Mouse (Mus musculus): ENCODE results near the gene Fam173b. TPM values are rescaled to one million over a fixed set of nuclear protein-coding genes. Genes with fewer than 3 reads are reported as not detected.
"Not testable (repeated sequence)": the region's sequence is repeated elsewhere in the genome, so short reads cannot be mapped to it uniquely, and the experiment has no call there.

Gene Fam173b
- total RNA-seq (2021) (10 to 100 TPM; 19.1 to 24.9 TPM), polyA plus RNA-seq (2012; rRNA removed) (4.2 and 6.2 TPM in 2 replicates)
- long read RNA-seq, full-length matches to known transcripts = 21 of 27 reads
- long read RNA-seq, partial matches to known transcripts = 3 of 27 reads
- long read RNA-seq, other reads (novel, unspliced or antisense) = 3 of 27 reads

DNA sequence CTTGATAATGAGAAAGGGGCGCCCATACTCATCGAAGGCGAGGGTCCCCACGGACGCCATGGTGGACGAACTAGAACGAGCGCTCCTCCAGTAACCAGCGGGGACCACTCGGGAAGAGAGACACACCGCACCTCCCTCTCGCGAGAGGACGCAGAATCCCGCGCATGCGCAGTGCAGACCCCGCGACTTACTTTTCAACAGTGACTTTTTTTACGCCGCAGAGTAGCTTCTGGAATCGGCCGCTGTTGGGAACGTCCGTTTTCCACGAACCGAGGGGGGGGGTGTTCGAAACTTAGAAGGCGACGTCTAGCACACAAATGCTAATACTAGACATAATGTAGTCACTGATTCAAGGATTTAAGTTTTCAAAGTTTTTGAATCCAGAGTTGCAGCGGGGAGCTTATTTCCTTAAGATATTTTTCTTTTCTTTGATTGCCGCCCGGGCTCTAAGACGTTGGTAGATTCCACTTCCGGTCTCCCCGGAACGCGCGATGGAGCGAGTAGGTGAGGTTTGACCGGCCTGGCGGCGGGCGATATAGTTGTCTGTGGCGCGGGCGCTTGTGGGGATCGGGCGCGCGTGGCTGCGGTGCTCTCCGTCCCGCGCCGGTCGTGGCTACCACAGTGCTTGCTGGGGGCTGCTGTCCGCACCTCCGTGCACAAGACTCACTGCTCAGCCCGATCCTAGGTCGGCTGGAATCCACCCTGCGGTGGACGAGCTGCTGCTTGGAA is at the start of gene Fam173b, which contains the start of gene Cct5:
Gene Fam173b (plus strand): TSS at position 207 of the 729 bp plus-strand sequence.
Gene Cct5 (minus strand): TSS at position 159 of the 729 bp plus-strand sequence.
- peak; percentile 98 for DNase-seq

DNA sequence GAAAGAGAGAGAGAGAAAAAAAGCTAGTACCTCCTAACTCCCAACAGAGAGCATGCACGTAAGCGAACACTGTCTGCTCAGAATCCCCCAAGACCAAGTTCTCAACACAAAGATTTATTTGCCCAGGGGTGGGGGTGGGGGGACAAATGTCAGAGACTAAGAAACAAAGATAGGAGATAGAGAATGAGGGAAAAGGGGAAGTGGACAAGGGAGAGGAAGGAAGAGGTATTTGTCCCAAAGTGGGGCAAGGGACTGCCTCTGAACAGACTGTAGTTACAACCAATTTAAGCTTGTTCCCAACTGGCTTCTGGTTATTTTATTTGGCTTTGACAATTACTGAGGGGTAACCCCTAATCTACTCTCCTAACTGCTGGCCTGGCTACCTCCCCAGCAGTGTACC is 46.8 kb upstream of the Fam173b start:
- no peak for DNase-seq

DNA sequence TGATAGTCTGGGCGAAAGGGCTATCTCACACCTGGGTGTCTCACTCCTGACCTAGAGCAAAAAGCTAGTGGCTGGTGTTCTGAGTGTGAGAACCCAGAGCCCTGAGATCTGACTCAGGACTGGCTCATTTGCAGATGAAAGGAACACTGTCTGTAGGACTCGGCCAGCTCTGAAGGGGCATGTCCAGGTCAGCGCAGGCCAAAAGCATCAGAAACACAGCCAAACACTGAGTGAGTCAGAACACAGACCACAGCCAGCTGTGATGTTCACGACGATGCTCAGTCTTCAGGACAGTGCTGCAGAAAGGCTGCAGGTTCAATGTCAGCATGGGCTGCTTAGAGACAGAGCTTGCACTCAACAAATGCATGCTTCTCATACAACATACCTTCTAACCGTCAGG is 40.3 kb upstream of the Fam173b start:
- peak; percentile 75 for DNase-seq

DNA sequence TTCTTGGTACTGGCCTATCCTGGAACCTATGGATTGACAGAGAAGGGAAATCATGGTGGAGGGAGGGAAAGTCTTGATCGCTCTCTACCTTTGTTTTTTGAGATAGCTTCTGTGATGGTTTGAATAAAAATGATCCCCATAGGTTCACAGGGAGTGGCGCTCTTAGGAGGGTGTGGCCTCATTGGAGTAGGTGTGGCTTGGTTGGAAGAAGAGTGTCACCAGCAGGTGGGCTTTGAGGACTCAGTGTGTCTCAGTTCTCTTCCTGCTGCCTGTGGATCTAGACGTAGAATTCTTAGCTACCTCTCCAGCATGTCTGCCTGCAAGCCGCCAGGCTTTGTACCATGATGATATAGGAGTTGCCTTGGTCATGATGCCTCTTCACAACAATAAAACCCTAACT is 39.7 kb upstream of the Fam173b start:
- DNase-seq = no peak

DNA sequence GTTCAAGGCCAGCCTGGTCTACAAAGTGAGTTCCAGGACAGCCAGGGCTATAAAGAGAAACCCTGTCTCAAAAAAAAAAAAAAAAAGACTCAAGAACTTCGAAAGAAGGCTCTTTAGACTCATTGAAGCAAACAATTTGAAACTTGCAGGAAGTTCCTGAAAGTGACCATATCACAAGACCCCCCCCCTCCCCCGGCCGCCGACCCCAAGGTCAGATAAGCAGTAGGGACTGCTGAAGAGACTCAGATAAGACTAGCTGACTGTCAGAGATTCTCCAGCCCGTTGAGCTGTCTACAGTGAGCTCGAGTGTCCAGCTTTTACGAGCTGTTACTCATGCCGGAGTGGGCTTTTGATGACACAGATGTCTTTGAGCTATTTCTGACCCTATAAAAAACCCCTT is 38.8 kb upstream of the Fam173b start:
- no peak for DNase-seq

DNA sequence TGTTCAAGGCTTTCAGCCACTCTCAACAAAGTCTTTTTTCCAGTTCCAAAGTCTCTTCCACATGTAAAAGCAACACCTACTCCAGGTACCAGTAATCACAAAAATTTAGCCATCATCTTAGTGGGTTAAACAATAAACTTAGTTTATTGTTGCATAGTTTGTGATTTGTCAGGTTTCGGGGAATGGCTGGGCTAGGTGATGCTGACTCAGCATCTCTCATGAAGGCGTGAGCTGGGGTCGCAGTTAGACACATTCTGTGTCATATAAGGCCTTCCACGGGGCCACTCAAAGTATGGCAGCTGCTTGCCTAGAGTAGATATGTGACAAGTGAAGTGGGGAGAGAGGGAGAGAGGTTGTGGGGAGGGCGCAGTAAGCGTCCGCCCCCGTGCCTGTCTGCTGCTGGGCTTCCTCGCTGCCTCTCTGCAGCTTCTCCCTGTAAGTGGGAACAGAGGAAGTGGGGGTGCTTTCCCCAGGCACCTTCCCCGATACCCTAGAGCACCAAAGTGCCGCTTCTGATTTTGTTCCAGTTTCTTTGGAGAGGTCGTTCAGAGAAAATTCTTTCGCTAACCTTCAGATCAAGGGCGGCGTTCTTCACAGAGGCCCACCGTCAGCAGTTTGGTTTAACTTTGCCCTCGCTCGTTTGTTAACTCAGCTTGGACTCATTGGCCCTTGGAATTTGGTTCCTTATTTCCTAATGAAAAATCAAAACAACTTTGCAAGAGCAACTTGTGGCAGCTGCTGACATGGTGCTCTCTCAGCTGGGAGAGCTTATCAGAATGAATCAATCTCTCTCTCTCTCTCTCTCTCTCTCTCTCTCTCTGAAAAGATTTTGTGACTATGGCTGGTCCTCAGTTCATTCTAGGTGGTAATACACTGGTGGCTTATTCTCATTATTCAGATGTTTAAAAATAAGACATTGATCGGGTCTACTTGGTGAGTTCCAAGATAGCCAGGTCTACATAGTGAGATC is 37.8 kb upstream of the Fam173b start:
- DNase-seq = peak; percentile 81

DNA sequence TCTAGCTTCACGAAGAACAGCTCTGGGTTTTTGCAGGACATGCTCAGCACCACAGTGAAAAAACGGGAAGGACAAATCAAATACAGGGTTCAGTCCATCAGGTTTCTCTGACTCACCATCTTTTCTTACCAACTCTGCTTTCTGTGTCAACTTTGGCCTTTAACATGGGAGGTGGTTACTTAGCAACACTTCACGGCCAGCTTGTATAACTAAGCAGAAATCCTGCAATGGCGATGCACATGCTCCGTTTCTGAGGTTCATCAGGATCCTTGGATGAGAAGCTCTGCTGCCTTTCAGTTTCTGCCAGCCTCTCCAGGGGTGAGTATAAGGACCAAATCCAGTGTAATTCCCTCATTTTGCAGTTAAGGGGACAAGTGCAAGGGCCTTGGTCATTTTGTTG is 36.5 kb upstream of the Fam173b start, which contains the start of gene Cmbl:
Gene Cmbl (plus strand): TSS at position 206 of the 400 bp plus-strand sequence.
- peak; percentile 66 for DNase-seq

DNA sequence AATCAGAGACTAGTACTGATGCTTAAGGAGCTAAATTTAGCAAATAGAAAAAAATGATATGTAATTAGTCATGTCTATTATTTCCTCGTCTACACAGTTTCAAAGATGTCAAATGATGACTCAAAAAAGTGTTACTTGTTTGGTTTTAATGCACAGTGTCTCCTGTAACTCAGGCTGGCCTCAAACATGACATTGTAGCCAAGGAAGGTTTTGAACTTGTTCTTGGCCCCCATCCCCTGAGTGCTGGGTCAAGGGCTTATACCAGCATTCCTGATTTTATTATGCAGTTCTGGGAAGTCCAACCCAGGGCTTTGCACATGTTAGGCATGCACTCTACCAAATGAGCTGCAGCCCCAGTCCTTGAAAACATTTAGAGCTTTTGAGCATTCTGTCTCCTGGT is 35.9 kb upstream of the Fam173b start:
- DNase-seq = no peak

DNA sequence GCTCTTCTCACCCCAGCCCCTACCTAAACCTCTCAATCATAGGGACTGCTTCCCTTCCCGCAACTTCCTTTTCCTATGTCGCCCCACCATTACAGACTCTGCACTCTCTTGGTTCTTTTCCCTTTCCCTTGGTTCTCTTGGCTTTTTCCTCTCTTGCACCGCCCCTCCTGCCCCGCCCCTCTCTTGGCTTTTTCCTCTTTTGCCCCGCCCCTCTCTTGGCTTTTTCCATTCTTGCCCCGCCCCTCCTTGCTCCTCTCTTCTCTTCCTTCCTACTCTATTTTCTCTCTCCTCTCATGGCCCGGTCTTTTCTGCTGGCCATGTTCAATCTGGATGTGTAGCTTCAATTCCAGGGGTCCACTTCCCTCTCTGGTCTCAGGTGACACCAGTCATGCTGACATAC is 34.2 kb upstream of the Fam173b start:
- DNase-seq = no peak

DNA sequence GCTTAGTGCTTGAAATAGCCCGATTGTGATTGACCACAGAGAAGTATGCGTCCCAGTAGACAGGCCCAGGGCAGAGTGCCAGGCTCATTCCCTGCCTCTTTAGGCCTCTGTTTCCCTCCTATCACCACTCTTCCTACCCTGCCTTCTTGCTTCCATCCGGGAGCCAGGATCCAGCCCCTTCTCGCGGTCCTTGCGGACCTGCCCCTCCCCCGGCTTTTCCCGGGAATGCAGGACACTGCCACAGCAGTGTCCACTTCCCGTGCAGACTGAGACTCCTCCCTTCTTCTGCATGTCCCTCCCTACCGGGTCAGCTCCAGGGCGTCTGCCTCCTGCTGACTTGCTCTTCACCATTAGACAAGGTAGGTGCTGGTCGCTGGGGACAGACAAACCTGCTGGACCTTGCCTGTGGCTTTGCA is 33.1 kb upstream of the Fam173b start:
- peak; percentile 90 for DNase-seq

DNA sequence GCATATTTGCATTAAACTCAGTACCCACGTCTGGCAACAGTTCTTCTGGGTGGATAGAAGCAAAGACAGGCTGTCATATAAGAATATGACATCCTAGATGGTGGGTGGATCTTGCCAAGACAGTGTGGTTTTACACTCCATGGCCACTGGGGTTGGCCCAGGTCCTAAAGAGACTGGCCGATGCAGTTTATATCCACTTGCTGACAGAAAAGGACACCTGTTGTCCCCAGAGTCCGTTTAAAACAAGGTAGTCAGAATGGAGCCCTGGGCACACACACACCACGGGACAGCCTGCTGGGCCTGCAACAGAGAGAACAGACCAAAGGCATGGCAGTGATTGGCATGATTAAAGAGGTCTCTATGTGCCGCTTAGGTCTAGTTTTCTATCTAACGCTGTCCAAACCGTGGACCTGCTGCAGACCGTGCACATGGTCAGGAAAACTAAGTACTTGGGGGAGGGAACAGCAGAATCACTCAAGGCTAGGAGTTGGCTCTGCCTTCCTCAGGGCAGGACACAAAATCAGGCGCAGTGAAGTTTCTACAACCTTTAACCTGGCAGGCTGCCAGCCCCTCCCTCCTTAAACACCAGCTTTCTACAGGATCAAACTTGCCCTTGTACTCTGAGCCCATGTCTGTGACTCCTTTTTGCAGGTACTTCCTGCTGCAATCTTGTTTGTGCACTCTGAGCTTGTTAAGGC is 32.2 kb upstream of the Fam173b start:
- peak; percentile 79 for DNase-seq

DNA sequence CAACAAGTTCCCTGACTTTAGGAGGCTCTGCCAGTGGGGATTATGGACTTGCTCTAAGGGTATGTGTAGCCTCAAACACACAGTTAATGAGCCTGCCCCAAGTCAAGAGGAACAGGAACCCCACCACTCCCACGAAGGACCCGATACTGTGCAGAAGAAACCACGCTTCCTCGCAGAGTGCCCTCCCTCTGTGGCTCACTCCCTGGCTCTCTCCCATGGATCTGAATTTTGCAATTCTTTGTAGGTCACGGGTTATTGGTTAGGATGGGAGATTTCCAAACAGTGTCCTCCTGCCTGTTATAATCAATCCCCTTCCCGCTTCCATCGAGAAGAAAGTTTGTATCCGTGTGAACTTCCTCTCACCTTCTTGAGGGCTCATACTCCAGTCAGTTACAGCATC is 30.7 kb upstream of the Fam173b start:
- peak; percentile 75 for DNase-seq

DNA sequence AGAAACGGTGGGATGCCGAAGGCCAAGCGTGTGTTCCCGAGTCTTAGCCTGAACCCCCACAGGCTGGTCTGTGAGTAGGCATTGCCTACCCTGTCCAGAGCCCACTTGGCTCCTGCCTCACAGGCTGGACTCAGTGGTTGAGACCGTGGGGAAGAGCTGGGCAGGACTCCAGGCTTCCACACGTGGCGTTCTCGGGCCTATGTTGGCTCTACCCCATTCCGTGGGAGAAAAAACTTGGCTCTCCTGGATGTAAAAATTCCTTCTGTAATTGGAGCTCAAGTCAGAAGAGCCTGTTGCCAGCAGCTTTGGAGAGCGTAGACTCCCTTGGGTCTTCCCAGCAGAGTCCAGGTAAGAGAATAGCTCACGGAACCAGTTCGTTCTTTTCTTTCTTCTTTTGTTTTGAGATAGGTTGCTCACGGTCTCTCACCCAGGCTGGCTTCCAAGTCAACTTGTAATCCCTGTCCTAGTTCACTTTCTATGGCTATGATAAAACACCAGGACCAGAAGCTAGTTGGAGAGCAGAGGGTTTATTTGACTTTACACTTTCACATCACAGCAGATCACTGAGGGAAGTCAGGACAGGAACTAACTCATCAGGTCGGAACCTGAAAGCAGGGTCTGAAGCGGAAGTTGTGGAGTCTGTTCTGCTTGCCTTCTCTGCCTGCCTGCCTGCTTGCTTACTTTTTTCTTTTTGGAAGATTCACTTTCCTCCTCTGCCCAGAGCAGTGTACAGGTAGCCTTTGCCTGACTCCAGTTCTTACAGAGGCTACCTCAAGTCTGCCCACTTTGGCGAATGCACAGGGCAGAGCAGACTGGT is 29.5 kb upstream of the Fam173b start:
- DNase-seq = peak; percentile 41

DNA sequence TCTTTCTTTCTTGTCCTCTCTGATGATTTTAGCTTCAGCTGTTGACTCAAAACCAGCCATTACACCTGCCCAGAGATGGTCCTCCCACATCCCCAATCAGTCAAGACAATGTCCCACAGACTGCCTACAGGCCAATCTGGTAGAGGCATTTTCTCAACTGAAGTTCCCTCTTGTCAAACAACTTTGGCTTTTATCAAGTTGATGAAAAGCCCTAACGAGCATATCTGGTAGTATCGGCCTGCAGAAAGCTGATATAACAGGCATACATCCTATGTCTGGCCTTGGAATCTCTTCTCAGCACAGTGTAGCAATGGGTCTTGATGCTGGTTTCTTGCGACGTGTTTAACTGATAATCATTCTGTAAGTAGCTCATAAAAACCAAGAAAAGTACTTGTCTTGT is 28.4 kb upstream of the Fam173b start:
- no peak for DNase-seq

DNA sequence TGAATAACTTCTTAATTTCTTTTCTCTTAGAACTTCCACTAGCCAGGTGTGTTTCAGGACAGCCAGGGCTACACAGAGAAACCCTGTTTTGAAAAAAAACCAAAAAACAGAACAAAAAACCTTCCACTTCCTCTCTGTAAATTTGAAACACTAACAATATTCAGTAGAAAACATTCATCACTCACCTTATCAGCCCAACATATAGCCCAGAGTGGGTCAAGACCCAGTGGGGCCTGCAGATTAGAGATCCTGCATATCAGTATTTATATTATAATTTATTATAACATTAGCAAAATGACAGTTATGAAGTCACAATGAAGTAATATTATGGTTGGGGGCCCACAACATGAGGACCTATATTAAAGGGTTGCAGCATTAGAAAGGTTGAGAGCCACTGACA is 28.0 kb upstream of the Fam173b start:
- no peak for DNase-seq

DNA sequence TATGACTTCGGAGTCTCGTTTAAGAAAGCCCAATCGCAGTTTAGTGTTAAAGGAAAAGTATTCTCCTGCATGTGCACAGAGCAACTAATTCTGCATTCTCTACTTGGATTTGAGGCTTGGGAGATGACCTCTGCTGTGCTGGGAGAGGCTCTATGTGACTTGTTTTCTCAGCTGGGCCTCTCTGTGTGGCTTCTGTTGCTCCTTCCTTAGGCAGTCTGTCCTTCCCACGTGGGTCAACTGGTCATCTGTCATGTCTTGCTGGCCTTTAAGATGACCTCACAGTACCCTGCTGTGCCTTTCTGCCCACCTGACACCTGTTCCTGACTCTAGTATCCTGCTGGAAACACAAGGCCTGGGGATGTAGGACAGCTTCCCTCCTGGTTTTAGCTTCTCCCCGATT is 25.6 kb upstream of the Fam173b start:
- no peak for DNase-seq

DNA sequence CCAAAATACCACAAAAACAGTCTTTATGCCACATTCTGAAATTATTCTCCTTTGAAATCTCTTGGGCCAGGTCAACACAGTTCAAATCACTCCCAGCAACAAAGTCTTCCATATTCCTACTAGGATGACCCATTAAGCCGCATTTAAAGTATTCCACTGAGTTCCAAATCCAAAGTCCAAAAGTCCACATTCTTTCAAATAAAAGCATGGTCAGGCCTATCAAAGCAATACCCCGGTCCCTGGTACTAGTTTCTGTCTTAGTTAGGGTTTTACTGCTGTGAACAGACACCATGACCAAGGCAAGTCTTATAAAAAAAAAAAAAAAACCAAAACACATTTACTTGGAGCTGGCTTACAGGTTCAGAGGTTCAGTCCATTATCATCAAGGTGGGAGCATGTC is 20.6 kb upstream of the Fam173b start:
- DNase-seq = not testable (repeated sequence)

DNA sequence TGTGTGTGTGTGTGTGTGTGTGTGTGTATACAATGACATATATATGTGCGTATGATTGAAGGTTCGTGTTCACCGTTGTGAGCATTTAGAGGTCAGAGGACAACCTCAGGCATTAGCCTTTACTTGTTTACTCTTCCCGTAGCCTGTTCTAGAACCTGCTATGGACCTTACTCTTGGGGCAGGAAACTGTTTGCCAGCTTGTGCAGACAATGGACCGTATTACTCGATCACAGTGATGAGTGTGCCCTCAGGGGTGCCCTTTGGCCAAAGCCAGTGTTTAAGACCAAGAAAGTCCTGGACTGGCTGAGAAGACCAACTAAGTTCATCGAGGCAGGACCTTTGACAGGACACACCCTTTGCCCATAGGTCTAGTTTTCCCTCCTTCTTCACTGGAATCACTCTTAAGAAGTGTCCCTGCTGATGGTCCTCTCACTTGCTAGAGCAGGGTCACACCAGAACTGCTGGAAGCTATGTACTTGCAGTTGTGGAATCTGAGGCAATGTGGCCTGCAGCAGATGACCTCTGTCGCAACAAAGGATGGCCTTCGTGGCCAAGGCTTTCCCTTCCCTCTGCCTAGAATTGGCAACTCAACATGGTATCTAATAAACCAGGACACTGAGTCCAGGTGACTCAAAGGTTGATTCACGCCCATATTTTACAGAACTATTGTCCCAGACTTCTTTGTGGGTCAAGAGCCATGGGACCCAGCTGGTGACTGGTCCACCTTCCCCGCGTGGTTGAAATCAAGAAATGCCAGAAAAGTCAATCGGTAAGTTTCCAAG is 18.2 kb upstream of the Fam173b start:
- peak; percentile 91 for DNase-seq

DNA sequence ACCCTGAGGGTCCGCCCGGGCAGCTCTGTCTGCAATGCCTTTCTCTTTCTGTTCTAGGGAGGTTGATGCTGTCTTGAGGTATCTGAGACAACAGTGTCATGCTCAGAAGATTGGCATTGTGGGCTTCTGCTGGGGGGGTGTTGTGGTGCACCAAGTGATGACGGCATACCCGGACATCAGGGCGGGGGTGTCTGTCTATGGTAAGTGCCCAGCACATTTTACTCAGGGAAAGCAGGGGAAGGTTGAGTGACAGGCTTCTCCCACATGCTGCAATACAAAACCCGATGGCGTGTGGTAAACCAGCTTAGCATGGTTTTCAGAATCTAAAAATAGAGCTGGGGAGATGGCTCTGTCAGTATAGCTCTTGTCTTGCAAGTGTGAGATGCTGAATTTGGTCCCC is 16.4 kb upstream of the Fam173b start:
- no peak for DNase-seq

DNA sequence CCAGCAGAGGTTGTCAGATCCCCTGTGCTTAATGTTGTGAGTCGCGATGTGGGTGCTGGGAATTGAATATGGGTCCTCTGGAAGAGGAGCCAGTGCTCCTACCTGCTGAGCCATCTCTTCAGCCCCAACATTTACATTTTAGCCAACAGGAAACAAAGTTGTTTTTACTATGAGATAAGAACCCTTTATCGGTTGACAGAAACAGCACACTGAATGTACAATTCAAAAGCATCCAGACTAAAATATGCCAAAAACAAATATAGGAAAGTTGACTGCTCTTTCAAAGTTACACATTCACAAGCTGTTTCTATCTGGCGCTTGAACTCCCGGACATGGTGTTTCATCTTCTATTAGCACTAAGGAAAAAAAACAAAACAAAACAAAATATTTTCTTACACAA is 15.6 kb upstream of the Fam173b start:
- DNase-seq = no peak

Measured in adrenal gland, adult 2 months (tissue).